Mouse (Mus musculus): ENCODE results near the gene Otud7b.

DNA sequence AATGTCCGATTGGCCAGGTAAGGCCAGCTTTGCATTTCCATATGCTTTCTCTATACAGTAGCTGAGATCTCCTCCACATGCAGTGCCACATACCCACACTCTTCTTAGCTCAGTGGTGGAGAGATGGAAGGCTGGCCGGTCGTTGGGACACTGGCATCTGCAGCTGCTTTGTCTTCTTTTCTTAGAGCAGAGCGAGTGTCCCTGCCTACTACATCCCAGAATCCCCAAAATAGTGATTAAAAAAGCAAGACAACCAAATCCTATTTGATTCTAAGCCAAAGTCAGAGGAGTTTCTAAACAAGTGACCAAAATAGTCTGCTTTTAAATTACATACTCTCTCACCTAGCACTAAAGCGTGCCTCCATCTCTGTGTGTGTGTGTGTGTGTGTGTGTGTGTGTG is 48.3 kb downstream of the Otud7b start:
- no peak for TF ChIP-seq CTCF (IDR thresholded peaks at IDR 0.05; ENCODE audit: insufficient read depth, low read depth, low read length)
- no peak for TF ChIP-seq POLR2A (IDR thresholded peaks at IDR 0.05; ENCODE audit: insufficient read depth, low read depth, low read length)

Data from olfactory bulb, adult 2 months (tissue).